ENCODE assay signal across 13 mouse cellular contexts in the genomic region with DNA sequence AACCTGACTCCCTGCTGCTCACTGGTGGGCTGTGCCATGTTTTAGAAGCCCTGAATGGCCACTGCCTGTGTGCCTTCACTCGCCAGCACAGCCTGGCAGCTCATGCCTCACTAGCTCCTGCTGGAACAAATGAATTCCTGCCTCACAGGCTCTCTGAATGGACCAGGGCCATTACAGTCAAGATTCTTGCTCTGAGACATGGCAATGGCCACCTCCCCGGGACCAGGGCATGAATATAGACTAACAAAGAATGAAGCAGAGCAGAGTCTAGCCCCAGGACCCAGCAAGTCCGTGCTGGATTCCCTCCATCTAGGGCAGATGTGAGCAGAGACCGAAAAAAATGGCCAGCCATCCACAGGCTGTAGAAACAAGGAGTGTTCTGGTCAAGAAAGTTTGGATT. TPM values are rescaled to one million over a fixed set of nuclear protein-coding genes. Genes with fewer than 3 reads are reported as not detected.
A peak's percentile ranks its signal among the peaks of the same experiment; 100 is the strongest.
DNase-seq lines count a peak whose midpoint lies in the region; ATAC-seq lines count a peak whose summit lies in the region.
"Had no signal": no experiment of that assay in that cellular context is flagged by ENCODE, and none has a peak within 500 bp of the region (broad histone marks: within the 10 kb centered on the region; RNA-seq: fewer than 3 reads in every experiment).

No protein-coding gene starts in this region.

- H3K4me2 ChIP-seq in kidney, embryonic 16.5 days (replicated peaks; ENCODE audit: low read depth, low read length), result no peak overlapping the region
- H3K4me2 ChIP-seq in embryonic facial prominence, embryonic 12.5 days (replicated peaks), result no peak overlapping the region
- H3K4me2 ChIP-seq in hindbrain, embryonic 12.5 days (replicated peaks), result no peak overlapping the region
- H3K4me2 ChIP-seq in midbrain, embryonic 16.5 days (ENCODE audit: low read length), result no peak overlapping the region

- H3K9me3 ChIP-seq in kidney, embryonic 16.5 days (ENCODE audit: low read length), result no peaks in the 10 kb centered on the region
- H3K9me3 ChIP-seq in embryonic facial prominence, embryonic 12.5 days, result no peaks in the 10 kb centered on the region
- H3K9me3 ChIP-seq in hindbrain, embryonic 12.5 days (replicated peaks), result no peaks in the 10 kb centered on the region
- no peaks in the 10 kb centered on the region for H3K9me3 ChIP-seq in midbrain, embryonic 16.5 days (replicated peaks; ENCODE audit: control insufficient read depth, low read length, poor library complexity, severe bottlenecking)
- H3K9me3 ChIP-seq: megakaryocyte, embryonic 14.5 days had no signal

- no peaks in the 10 kb centered on the region for H3K36me3 ChIP-seq in kidney, embryonic 16.5 days (ENCODE audit: insufficient read depth, low read length)
- H3K36me3 ChIP-seq in embryonic facial prominence, embryonic 12.5 days, result no peaks in the 10 kb centered on the region
- H3K36me3 ChIP-seq in hindbrain, embryonic 12.5 days, result 0 out of 2 replicates have a peak, but pooled peaks cover under 1% of the 10 kb centered on the region
- peaks cover 2% of the 10 kb centered on the region; the same call in 1 of the 2 replicates for H3K36me3 ChIP-seq in midbrain, embryonic 16.5 days (ENCODE audit: control insufficient read depth, insufficient read depth, low read length)

- 0 out of 2 replicates have a peak, but pooled peaks cover 4% of the 10 kb centered on the region for H3K4me1 ChIP-seq in kidney, embryonic 16.5 days (ENCODE audit: insufficient read depth, low read length)
- H3K4me1 ChIP-seq in embryonic facial prominence, embryonic 12.5 days, result peaks cover 17% of the 10 kb centered on the region; the same call in 1 of the 2 replicates
- H3K4me1 ChIP-seq in hindbrain, embryonic 12.5 days, result peaks cover 15% of the 10 kb centered on the region
- H3K4me1 ChIP-seq in midbrain, embryonic 16.5 days (ENCODE audit: control insufficient read depth, insufficient read depth, low read length), result peaks cover 7% of the 10 kb centered on the region; the same call in 1 of the 2 replicates
- H3K4me1 ChIP-seq: megakaryocyte, embryonic 14.5 days had no signal

- no peak overlapping the region for H3K9ac ChIP-seq in kidney, embryonic 16.5 days (replicated peaks; ENCODE audit: low read length)
- no peak overlapping the region for H3K9ac ChIP-seq in embryonic facial prominence, embryonic 12.5 days
- H3K9ac ChIP-seq in hindbrain, embryonic 12.5 days, result no peak overlapping the region
- H3K9ac ChIP-seq in midbrain, embryonic 16.5 days (ENCODE audit: low read depth, low read length), result no peak overlapping the region

- WGBS in kidney, embryonic 16.5 days, result 61% methylated on average over 4 of the region's 4 CpGs
- WGBS in embryonic facial prominence, embryonic 12.5 days, result 37% methylated on average over 4 of the region's 4 CpGs
- 40% methylated on average over 4 of the region's 4 CpGs for WGBS in hindbrain, embryonic 12.5 days
- 27% methylated on average over 4 of the region's 4 CpGs for WGBS in midbrain, embryonic 16.5 days

- no peak for DNase-seq in kidney, adult 18-20 months
- DNase-seq in spleen, postnatal 14 days (ENCODE audit: low spot score in 2 of 2), result no peak
- no peak for DNase-seq in urinary bladder, postnatal 14 days (ENCODE audit: low spot score)
- DNase-seq: adrenal gland, postnatal 25 days; cerebellum, adult 2 months; kidney, postnatal 36 days; lung, adult 18-20 months had no signal

- no peak overlapping the region for H3K4me3 ChIP-seq in kidney, embryonic 16.5 days (ENCODE audit: low read length)
- no peak overlapping the region for H3K4me3 ChIP-seq in embryonic facial prominence, embryonic 12.5 days
- H3K4me3 ChIP-seq in hindbrain, embryonic 12.5 days, result no peak overlapping the region
- H3K4me3 ChIP-seq in midbrain, embryonic 16.5 days (ENCODE audit: low read depth, low read length), result no peak overlapping the region
- H3K4me3 ChIP-seq: megakaryocyte, embryonic 14.5 days had no signal

- H3K27ac ChIP-seq in kidney, embryonic 16.5 days (ENCODE audit: low read length), result no peak overlapping the region
- 0 out of 2 replicates have a peak overlapping the region, but pooled peaks have one; percentile 41 for H3K27ac ChIP-seq in embryonic facial prominence, embryonic 12.5 days
- 0 out of 2 replicates have a peak overlapping the region, but pooled peaks have one; percentile 1 for H3K27ac ChIP-seq in hindbrain, embryonic 12.5 days
- H3K27ac ChIP-seq in midbrain, embryonic 16.5 days (ENCODE audit: low read length), result no peak overlapping the region

- no peaks in the 10 kb centered on the region for H3K27me3 ChIP-seq in kidney, embryonic 16.5 days (ENCODE audit: insufficient read depth, low read length)
- H3K27me3 ChIP-seq in embryonic facial prominence, embryonic 12.5 days, result no peaks in the 10 kb centered on the region
- H3K27me3 ChIP-seq in hindbrain, embryonic 12.5 days, result no peaks in the 10 kb centered on the region
- H3K27me3 ChIP-seq in midbrain, embryonic 16.5 days (ENCODE audit: control insufficient read depth, insufficient read depth, low read depth, low read length), result no peaks in the 10 kb centered on the region
- H3K27me3 ChIP-seq: CH12.LX; megakaryocyte, embryonic 14.5 days had no signal

- ATAC-seq in kidney, embryonic 16.5 days (ENCODE audit: low FRiP score, low TSS enrichment), result peak; percentile 26; the same call in 1 of the 2 replicates
- ATAC-seq in embryonic facial prominence, embryonic 12.5 days (ENCODE audit: insufficient number of reproducible peaks, insufficient read depth, low FRiP score, low TSS enrichment), result no peak
- peak; percentile 48; the same call in 1 of the 2 replicates for ATAC-seq in hindbrain, embryonic 12.5 days (ENCODE audit: low FRiP score)
- peak; percentile 52; the same call in 1 of the 2 replicates for ATAC-seq in midbrain, embryonic 16.5 days

RNA-seq across cellular contexts. Expression of a gene that starts 51.8 kb away (rescaled TPM):
- 0.91 and 1.3 TPM in 2 replicates for polyA plus RNA-seq in kidney, embryonic 16.5 days (2015; fragmentation: Nextera tagmentation; extraction: Ambion mirVana)
- polyA plus RNA-seq in embryonic facial prominence, embryonic 12.5 days (2016; fragmentation: Nextera tagmentation; extraction: Ambion mirVana), result 0.74 and 1.1 TPM in 2 replicates
- polyA plus RNA-seq in hindbrain, embryonic 12.5 days (2016; fragmentation: Nextera tagmentation; extraction: Ambion mirVana), result 0.96 and 1.4 TPM in 2 replicates
- polyA plus RNA-seq in midbrain, embryonic 16.5 days (2015; fragmentation: Nextera tagmentation; extraction: Ambion mirVana), result 0.50 and 1.1 TPM in 2 replicates

Comparison
In these comparisons a context has a peak if more than half of its experiments do, and no peak if none do; other contexts are left out.
1. H3K27ac ChIP-seq: peak in embryonic facial prominence, embryonic 12.5 days (single experiment) and hindbrain, embryonic 12.5 days (single experiment); none in kidney, embryonic 16.5 days (single experiment) and midbrain, embryonic 16.5 days (single experiment).